Mouse (Mus musculus) limb, embryonic 14.5 days (tissue): ENCODE data around the gene Hexdc. TPM values are rescaled to one million over a fixed set of nuclear protein-coding genes. Genes with fewer than 3 reads are reported as not detected.

Source experiments
- ATAC-seq: fragments of 200-750 bp; cut with Nextera tagmentation; 2 replicates; pipeline ENCODE4 v1.8.0; 2017; ENCODE audit warnings: low read depth, moderate number of reproducible peaks, moderate TSS enrichment; ENCODE audit not compliant: low FRiP score
- DNase-seq: peaks from one replicate; pipeline ENCODE4 v3.0.0-alpha.2; 2015; ENCODE audit warnings: low spot score
- H3K27ac ChIP-seq: fragments of 300-500 bp; sonication (generic); replicated peaks from 2 replicates; pipeline ENCODE4 v1.5.1; 2014; ENCODE audit warnings: low read depth, mild to moderate bottlenecking, low read length, moderate library complexity, mixed read lengths
- H3K27me3 ChIP-seq: fragments of 300-500 bp; sonication (generic); 2 replicates; pipeline ENCODE4 v1.6.1; 2014; ENCODE audit warnings: low read length, mixed read lengths; ENCODE audit not compliant: control insufficient read depth, insufficient read depth
- H3K36me3 ChIP-seq: fragments of 300-500 bp; sonication (generic); 2 replicates; pipeline ENCODE4 v1.6.1; 2014; ENCODE audit warnings: mild to moderate bottlenecking, low read length, moderate library complexity, mixed read lengths; ENCODE audit not compliant: control insufficient read depth, insufficient read depth
- H3K4me1 ChIP-seq: fragments of 300-500 bp; sonication (generic); 2 replicates; pipeline ENCODE4 v1.6.1; 2014; ENCODE audit warnings: antibody characterized with exemption, low read length, mixed read lengths; ENCODE audit not compliant: control insufficient read depth, insufficient read depth
- H3K4me2 ChIP-seq: fragments of 300-500 bp; sonication (generic); replicated peaks from 2 replicates; pipeline ENCODE4 v1.6.1; 2014; ENCODE audit warnings: low read depth, mild to moderate bottlenecking, low read length, moderate library complexity; ENCODE audit not compliant: severe bottlenecking
- H3K4me3 ChIP-seq: fragments of 300-500 bp; sonication (generic); replicated peaks from 2 replicates; pipeline ENCODE4 v1.5.1; 2014; ENCODE audit warnings: low read length
- H3K9ac ChIP-seq: fragments of 300-500 bp; sonication (generic); 2 replicates; pipeline ENCODE4 v1.6.1; 2014; ENCODE audit warnings: mild to moderate bottlenecking, low read depth, low read length, moderate library complexity; ENCODE audit not compliant: severe bottlenecking
- H3K9me3 ChIP-seq: fragments of 300-500 bp; sonication (generic); 2 replicates; pipeline ENCODE4 v1.6.1; 2016; ENCODE audit warnings: low read length; ENCODE audit not compliant: control insufficient read depth
- POLR2A ChIP-seq: fragments of 200-500 bp; IDR thresholded peaks from 2 replicates; pipeline ENCODE4 v1.8.0; 2012; ENCODE audit warnings: inconsistent platforms, mild to moderate bottlenecking, moderate library complexity, borderline replicate concordance; ENCODE audit not compliant: insufficient read depth, insufficient read length; ENCODE audit errors: extremely low read depth
- whole genome bisulfite sequencing: fragments of 180-500 bp; shearing (Covaris S2); extraction: QIAGEN DNeasy Blood & Tissue Kit; methylation state at CpG from one replicate; pipeline ENCODE4 v1.1.7; 2014; 5-methylcytosine and 5-hydroxymethylcytosine counted together
- polyA plus RNA-seq, 2 experiments: library from polyadenylated mRNA; depleted of rRNA in 1 of 2; stranded (reverse) in 1 of 2; unstranded in 1 of 2; fragments of >200 nt; fragmentation: Nextera tagmentation in 1 of 2; extraction: Ambion mirVana in 1 of 2; gene quantifications; 2 replicates each; pipeline versions ENCODE4 v1.2.1 to v1.2.3; 2012 to 2014

Hexdc gene
- polyA plus RNA-seq, 2 experiments: 8.4 to 45.5 TPM

GRCm38 (mm10) chr11:121236564-121237344 lies 32.5 kb downstream of the Hexdc start, which contains the start of gene Narf:
Narf (plus strand) TSS chr11:121237253.
- under 1% methylated on average over 50 of the region's 50 CpGs for WGBS
- H3K9me3 ChIP-seq: no peaks in the 10 kb centered on the region
- peak; percentile 100 for DNase-seq
- H3K27me3 ChIP-seq: no peaks in the 10 kb centered on the region
- H3K27ac ChIP-seq: peak within 1 kb of the TSS; percentile 98
- H3K9ac ChIP-seq: peak within 1 kb of the TSS; percentile 78
- peaks cover 20% of the 10 kb centered on the region for H3K4me1 ChIP-seq
- peaks cover 32% of the 10 kb centered on the region for H3K36me3 ChIP-seq
- peak; percentile 97; the same call in 1 of the 2 replicates for TF ChIP-seq POLR2A
- ATAC-seq: peak; percentile 100
- peak within 1 kb of the TSS; percentile 52 for H3K4me2 ChIP-seq
- H3K4me3 ChIP-seq: peak within 1 kb of the TSS; percentile 68

DNA sequence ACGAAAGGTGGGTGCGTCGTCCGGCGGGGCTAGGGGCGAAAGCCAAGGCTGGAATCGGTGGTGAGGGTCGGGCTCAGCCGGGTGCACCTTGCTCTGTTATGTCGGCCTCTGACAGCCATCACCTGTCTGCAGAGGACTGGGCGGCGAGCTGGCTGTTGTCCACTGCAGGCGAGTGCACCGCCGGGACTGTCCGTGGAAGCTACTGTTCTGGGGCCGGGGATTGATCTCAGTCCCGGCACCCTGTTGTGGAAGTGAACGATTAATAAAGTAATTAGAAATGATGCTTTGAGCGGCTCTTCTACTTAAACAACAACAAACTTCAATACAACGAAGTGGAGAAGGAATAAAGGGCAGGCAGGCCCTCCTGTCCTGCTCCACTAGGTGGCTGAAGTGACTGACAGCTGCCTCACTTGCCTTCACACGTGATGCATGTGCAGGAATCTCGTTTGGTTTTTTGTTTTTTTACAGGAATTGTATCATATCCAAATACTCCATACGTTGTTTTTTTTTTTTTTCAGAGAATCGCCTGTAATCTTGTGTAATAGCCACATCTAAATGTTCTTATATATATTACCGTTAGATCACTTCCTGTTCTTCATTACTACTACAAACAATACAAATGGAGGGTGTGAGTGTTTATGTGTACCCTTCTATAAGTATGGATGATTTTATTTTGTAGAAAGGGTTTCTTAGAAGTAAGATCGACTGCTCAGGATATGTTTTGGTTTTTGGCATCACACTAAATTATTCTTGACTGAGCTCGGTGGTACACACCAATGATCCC lies 33.3 kb downstream of the Hexdc start:
- no peak for TF ChIP-seq POLR2A
- H3K27me3 ChIP-seq: no peaks in the 10 kb centered on the region
- H3K4me3 ChIP-seq: peak overlapping the region; percentile 68
- peak overlapping the region; percentile 52 for H3K4me2 ChIP-seq
- DNase-seq: peak; percentile 67
- peak overlapping the region; percentile 88 for H3K27ac ChIP-seq
- H3K9ac ChIP-seq: peak overlapping the region; percentile 78
- H3K9me3 ChIP-seq: no peaks in the 10 kb centered on the region
- H3K36me3 ChIP-seq: peaks cover 39% of the 10 kb centered on the region
- ATAC-seq: peak; percentile 28
- WGBS: 5% methylated on average over 28 of the region's 28 CpGs
- H3K4me1 ChIP-seq: peaks cover 20% of the 10 kb centered on the region

- Histone ChIP-seq H3K36me3 (peaks cover 60% of the 10 kb centered on the region), H3K4me1 (peaks cover 20% of the 10 kb centered on the region), H3K27ac (no peak overlapping the region), H3K4me3 (no peak overlapping the region), H3K9me3 (no peaks in the 10 kb centered on the region), H3K9ac (no peak overlapping the region), H3K27me3 (no peaks in the 10 kb centered on the region), H3K4me2 (no peak overlapping the region)
- DNase-seq (no peak), ATAC-seq (no peak)
- no peak for TF ChIP-seq POLR2A
- 92% methylated on average over 2 of the region's 2 CpGs for WGBS
These were observed 35.4 kb downstream of the Hexdc start for GRCm38 (mm10) chr11:121239669-121240068.

DNA sequence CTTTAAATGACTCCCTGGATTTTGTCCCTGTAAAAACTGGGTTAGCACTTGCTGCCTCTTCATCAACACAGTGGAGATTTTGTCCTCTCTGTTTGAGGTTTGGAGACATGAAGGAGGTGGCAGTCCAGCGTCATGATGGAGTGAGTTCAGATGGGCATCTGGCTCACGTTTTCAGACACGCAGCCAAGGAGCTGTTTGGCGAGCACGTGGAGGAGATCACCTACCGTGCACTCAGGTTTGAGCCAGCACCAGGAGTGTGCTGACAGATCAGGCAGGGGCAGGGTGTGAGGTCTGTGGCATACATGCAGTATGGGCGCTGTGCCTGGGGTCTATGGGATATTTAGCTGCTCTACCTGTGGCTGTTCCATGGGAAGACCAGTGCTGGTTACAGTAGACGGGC lies 46.0 kb downstream of the Hexdc start:
- WGBS: 90% methylated on average over 8 of the region's 8 CpGs
- H3K9ac ChIP-seq: no peak overlapping the region

More for the DNA sequence above, 46.0 kb downstream of the Hexdc start:
- peaks cover 98% of the 10 kb centered on the region for H3K36me3 ChIP-seq
- H3K27me3 ChIP-seq: no peaks in the 10 kb centered on the region
- no peak overlapping the region for H3K27ac ChIP-seq
- H3K4me2 ChIP-seq: no peak overlapping the region
- TF ChIP-seq POLR2A: no peak
- H3K4me1 ChIP-seq: no peaks in the 10 kb centered on the region
- no peaks in the 10 kb centered on the region for H3K9me3 ChIP-seq
- no peak for ATAC-seq
- H3K4me3 ChIP-seq: no peak overlapping the region
- no peak for DNase-seq
